Mouse (Mus musculus): Measurements from ENCODE around the gene Erlin1.

Gene Erlin1

DNA sequence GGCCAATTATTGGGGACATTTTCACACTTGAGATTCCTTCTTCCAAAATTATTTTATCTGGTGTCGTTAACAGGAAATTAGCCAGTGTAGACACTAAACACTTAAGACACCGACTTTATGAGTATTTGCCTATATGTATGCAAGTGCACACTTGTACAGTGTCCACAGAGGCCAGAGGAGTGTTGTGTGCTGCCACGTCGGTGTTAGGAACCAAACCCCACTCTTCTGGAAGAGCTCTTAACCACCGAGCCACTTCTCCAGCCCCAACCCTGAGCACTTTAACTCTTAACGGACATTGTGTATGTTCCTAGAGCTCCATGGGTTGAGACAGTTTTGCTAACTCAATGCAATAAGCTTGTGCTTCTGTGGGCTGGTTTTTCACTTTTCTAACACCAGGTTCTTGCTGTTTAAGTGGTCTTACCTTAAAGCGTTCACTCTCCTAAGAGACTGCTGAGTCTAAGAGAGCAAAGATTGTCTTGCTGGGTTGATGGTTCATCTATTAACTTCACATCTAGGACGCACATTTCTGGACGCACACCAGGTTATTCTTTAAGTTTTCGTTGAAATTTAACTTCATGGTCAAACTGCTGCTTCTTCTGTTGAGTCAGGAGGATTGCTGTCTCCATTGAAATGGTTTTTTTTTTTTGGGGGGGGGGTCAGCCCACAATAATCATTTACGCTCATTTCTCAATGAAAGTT is 37.4 kb downstream of the Erlin1 start:
- Histone ChIP-seq H3K36me3 (ENCODE audit: control insufficient read depth, insufficient read depth, low read length, poor library complexity, severe bottlenecking) (peaks cover 5% of the 10 kb centered on the region; the same call in 1 of the 2 replicates), H3K27me3 (ENCODE audit: control insufficient read depth, insufficient read depth, low read length, poor library complexity, severe bottlenecking) (no peaks in the 10 kb centered on the region)
- no peak for DNase-seq (ENCODE audit: low read depth, low spot score)

DNA sequence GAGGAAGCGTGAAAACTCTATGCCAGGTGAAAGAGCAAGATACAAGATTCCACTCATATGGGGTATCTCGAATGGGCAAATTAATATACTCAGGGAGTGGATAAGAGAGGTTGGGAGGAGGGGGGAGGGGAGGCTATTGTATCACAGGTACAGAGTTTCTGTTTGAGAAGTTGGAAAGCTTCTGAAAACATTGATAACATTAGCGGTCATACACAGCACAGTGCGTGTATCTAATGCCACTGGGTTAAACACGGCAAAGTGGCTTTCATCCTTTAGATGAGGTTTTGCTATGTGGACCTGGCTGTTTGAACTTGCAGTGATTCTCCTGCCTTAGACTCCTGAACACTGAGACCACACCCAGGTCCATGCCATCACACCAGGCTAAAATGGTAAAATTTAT is 39.6 kb downstream of the Erlin1 start:
- no peak for DNase-seq (ENCODE audit: low read depth, low spot score)
- Histone ChIP-seq H3K27me3 (ENCODE audit: control insufficient read depth, insufficient read depth, low read length, poor library complexity, severe bottlenecking) (no peaks in the 10 kb centered on the region), H3K36me3 (ENCODE audit: control insufficient read depth, insufficient read depth, low read length, poor library complexity, severe bottlenecking) (peaks cover 2% of the 10 kb centered on the region; the same call in 1 of the 2 replicates)

DNA sequence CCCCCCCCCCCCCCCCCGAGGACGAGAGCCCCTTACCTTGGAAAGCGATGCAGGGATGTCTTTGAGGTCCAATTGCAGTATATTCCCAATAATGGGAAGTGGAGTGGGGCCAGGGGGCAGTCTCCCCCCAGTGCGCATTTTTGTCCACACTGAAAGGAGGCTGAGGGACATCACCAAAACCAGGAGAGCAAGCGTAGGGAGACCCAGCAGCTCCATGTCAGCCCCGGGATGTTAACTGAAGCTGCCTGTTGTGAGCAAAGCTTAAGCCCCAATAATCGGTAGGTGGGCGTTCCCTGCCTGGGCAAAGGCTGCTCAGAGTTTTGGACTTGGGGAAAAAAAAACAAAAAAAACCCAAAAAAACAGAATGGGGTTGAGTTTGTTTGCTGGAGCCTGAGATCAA is 40.6 kb downstream of the Erlin1 start, which contains the start of gene Cyp2c23:
TSS of gene Cyp2c23 (minus strand) at position 237 of the 400 bp plus-strand sequence.
- H3K27me3 ChIP-seq (ENCODE audit: control insufficient read depth, insufficient read depth, low read length, poor library complexity, severe bottlenecking) = no peaks in the 10 kb centered on the region
- no peak for DNase-seq (ENCODE audit: low read depth, low spot score)
- no peaks in the 10 kb centered on the region for H3K36me3 ChIP-seq (ENCODE audit: control insufficient read depth, insufficient read depth, low read length, poor library complexity, severe bottlenecking)

GRCm38 (mm10) chr19:44026956-44027530 is 42.5 kb downstream of the Erlin1 start:
- Histone ChIP-seq H3K36me3 (ENCODE audit: control insufficient read depth, insufficient read depth, low read length, poor library complexity, severe bottlenecking) (no peaks in the 10 kb centered on the region), H3K27me3 (ENCODE audit: control insufficient read depth, insufficient read depth, low read length, poor library complexity, severe bottlenecking) (no peaks in the 10 kb centered on the region)
- DNase-seq (ENCODE audit: low read depth, low spot score) = no peak

DNA sequence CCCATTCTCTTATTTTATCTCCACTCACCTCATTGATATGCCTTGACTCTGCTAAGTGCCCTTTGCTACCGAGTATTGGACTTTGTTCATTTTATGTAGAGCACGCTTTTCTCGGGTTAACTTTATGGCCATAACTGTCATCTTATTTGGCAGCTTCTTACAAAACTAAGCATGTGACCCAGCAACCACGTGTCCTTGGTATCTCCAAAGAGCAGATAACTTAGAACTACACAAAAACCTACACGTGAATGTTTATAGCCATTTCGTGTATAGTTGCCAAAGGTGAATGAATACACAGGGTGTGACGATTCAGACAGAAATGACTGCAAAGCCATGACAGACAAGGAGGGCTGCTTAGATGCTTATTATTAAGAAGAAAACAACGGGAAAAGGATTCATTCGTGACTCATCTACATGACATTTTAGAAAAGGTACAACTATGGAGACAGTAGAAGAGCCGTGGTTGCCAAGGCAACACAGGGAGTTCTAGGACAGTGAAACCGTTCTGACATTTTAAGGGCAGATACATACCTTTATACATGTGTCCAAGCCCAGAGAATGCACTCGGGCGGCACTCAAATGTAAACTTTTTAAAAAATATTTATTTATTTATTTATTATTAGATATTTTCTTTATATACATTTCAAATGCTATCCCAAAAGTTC is 44.5 kb downstream of the Erlin1 start:
- no peak for DNase-seq (ENCODE audit: low read depth, low spot score)
- no peaks in the 10 kb centered on the region for H3K36me3 ChIP-seq (ENCODE audit: control insufficient read depth, insufficient read depth, low read length, poor library complexity, severe bottlenecking)
- H3K27me3 ChIP-seq (ENCODE audit: control insufficient read depth, insufficient read depth, low read length, poor library complexity, severe bottlenecking) = no peaks in the 10 kb centered on the region

DNA sequence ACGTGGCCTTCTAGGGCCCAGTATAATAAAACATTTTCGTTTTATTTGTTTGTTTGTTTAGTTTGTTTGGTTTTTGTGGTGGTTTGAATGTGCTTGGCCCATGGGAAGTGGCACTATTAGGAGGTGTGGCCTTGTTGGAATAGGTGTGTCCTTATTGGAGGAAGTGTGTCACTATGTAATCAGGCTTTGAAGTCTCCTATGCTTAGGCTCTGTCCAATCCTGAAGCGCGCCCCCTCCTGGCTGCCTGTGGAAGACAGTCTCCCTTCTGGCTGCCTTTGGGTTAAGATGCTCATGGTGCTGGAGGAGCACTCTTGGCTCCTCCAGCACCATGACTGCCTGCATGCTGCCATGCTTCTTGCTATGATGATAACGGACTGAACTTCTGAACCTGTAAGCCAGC is 46.5 kb downstream of the Erlin1 start:
- Histone ChIP-seq H3K36me3 (ENCODE audit: control insufficient read depth, insufficient read depth, low read length, poor library complexity, severe bottlenecking) (no peaks in the 10 kb centered on the region), H3K27me3 (ENCODE audit: control insufficient read depth, insufficient read depth, low read length, poor library complexity, severe bottlenecking) (no peaks in the 10 kb centered on the region)
- no peak for DNase-seq (ENCODE audit: low read depth, low spot score)

- Histone ChIP-seq H3K36me3 (ENCODE audit: control insufficient read depth, insufficient read depth, low read length, poor library complexity, severe bottlenecking) (no peaks in the 10 kb centered on the region), H3K27me3 (ENCODE audit: control insufficient read depth, insufficient read depth, low read length, poor library complexity, severe bottlenecking) (no peaks in the 10 kb centered on the region)
- no peak for DNase-seq (ENCODE audit: low read depth, low spot score)
Observed at GRCm38 (mm10) chr19:44021502-44021901, 48.1 kb downstream of the Erlin1 start.

DNA sequence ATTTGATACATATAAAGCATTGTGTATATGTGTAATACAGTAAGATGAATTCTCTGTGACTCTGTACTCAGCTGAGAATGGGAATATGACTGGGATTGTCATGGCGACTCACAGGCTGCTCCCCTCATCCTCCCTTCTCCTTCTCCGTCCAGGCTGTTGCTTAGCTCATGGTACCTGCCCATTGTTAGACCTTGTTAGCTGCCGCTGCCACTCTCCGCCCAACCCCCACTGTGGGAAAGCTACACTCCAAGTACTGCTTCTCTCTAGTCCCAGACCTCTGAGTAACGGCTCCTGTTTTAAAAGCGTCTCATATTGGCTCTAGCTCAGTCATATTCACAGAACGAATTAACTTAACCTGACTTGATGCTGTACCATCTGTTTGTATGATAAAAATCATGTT is 49.8 kb downstream of the Erlin1 start:
- H3K36me3 ChIP-seq (ENCODE audit: control insufficient read depth, insufficient read depth, low read length, poor library complexity, severe bottlenecking) = no peaks in the 10 kb centered on the region
- no peak for DNase-seq (ENCODE audit: low read depth, low spot score)
- no peaks in the 10 kb centered on the region for H3K27me3 ChIP-seq (ENCODE audit: control insufficient read depth, insufficient read depth, low read length, poor library complexity, severe bottlenecking)

DNA sequence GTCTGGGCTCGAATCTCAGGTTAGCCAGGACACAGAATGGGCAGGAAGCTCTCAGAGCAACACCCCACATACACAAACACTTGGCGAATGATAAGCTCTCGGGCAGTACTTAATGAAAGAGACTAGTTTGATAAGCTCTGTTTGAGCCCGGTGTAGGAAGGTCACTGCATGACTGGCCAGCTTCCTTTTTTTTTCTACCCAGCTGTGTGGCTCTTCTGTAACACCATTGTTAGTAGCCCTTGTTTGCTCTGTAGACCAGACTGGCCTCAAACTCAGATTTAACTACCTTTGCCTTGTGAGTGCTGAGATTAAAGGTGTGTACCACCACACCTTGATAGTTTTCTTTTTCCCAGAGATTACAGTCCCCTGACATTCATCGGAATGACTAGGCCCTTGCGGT is 55.7 kb downstream of the Erlin1 start:
- no peak for DNase-seq (ENCODE audit: low read depth, low spot score)
- no peaks in the 10 kb centered on the region for H3K36me3 ChIP-seq (ENCODE audit: control insufficient read depth, insufficient read depth, low read length, poor library complexity, severe bottlenecking)
- H3K27me3 ChIP-seq (ENCODE audit: control insufficient read depth, insufficient read depth, low read length, poor library complexity, severe bottlenecking) = no peaks in the 10 kb centered on the region; the same call in 1 of the 2 replicates

DNA sequence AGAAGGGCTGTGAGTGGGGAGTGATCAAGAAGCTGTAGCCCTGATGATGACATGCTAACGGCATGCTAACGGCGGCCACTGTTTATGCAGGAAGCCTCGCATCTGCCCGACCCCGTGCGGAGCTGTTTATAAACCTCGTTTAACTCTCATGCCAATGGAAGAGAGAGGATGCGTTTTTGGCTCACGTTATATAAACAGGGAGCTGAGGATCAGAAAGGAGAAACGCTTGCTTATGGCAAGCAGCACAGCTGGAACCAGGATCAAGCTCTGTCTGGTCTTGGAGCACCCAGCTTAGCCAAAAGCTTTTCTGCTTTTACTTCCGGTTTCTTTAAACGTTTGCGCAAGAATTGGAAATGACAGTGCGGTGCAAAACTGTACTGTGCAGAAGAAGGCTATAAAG is 60.8 kb downstream of the Erlin1 start:
- Histone ChIP-seq H3K36me3 (ENCODE audit: control insufficient read depth, insufficient read depth, low read length, poor library complexity, severe bottlenecking) (no peaks in the 10 kb centered on the region), H3K27me3 (ENCODE audit: control insufficient read depth, insufficient read depth, low read length, poor library complexity, severe bottlenecking) (no peaks in the 10 kb centered on the region; the same call in 1 of the 2 replicates)
- DNase-seq (ENCODE audit: low read depth, low spot score) = no peak

- no peak for DNase-seq (ENCODE audit: low read depth, low spot score)
- H3K36me3 ChIP-seq (ENCODE audit: control insufficient read depth, insufficient read depth, low read length, poor library complexity, severe bottlenecking) = no peaks in the 10 kb centered on the region
- H3K27me3 ChIP-seq (ENCODE audit: control insufficient read depth, insufficient read depth, low read length, poor library complexity, severe bottlenecking) = no peaks in the 10 kb centered on the region; the same call in 1 of the 2 replicates
Observed at GRCm38 (mm10) chr19:44007186-44007585, 62.4 kb downstream of the Erlin1 start.

GRCm38 (mm10) chr19:44005025-44005424 is 64.6 kb downstream of the Erlin1 start:
- Histone ChIP-seq H3K36me3 (ENCODE audit: control insufficient read depth, insufficient read depth, low read length, poor library complexity, severe bottlenecking) (no peaks in the 10 kb centered on the region), H3K27me3 (ENCODE audit: control insufficient read depth, insufficient read depth, low read length, poor library complexity, severe bottlenecking) (no peaks in the 10 kb centered on the region; the same call in 1 of the 2 replicates)
- no peak for DNase-seq (ENCODE audit: low read depth, low spot score)

DNA sequence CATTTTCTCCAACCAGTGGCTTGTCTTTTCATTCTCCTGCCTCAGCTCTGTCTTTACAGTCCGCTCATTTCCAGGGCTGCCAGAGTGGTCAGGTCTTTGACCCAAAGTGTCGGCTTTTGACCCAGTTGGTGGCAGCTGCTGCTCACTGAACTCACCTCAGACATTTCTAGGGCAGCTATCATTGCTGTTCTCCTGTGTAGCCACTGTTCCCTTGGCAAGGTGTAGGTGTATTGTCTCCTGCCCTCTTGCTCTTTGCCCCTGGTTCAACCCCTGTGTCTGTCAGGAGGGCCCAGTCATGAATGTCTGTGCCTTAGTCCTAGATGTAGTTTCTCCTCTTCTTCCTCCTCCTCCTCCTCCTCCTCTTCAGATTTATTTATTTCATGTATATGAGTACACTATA is 65.3 kb downstream of the Erlin1 start:
- no peaks in the 10 kb centered on the region for H3K36me3 ChIP-seq (ENCODE audit: control insufficient read depth, insufficient read depth, low read length, poor library complexity, severe bottlenecking)
- DNase-seq (ENCODE audit: low read depth, low spot score) = no peak
- no peaks in the 10 kb centered on the region for H3K27me3 ChIP-seq (ENCODE audit: control insufficient read depth, insufficient read depth, low read length, poor library complexity, severe bottlenecking)

- Histone ChIP-seq H3K36me3 (ENCODE audit: control insufficient read depth, insufficient read depth, low read length, poor library complexity, severe bottlenecking) (no peaks in the 10 kb centered on the region), H3K27me3 (ENCODE audit: control insufficient read depth, insufficient read depth, low read length, poor library complexity, severe bottlenecking) (no peaks in the 10 kb centered on the region)
- no peak for DNase-seq (ENCODE audit: low read depth, low spot score)
Observed at GRCm38 (mm10) chr19:44000720-44001119, 68.9 kb downstream of the Erlin1 start.

GRCm38 (mm10) chr19:44000061-44000460 is 69.5 kb downstream of the Erlin1 start:
- DNase-seq (ENCODE audit: low read depth, low spot score) = no peak
- Histone ChIP-seq H3K27me3 (ENCODE audit: control insufficient read depth, insufficient read depth, low read length, poor library complexity, severe bottlenecking) (no peaks in the 10 kb centered on the region), H3K36me3 (ENCODE audit: control insufficient read depth, insufficient read depth, low read length, poor library complexity, severe bottlenecking) (no peaks in the 10 kb centered on the region)
